Mouse (Mus musculus): ENCODE measurements around the gene Triobp. TPM values are rescaled to one million over a fixed set of nuclear protein-coding genes. Genes with fewer than 3 reads are reported as not detected.

Gene Triobp
- 33.4 and 42.2 TPM in 2 replicates for polyA plus RNA-seq (2012; rRNA removed)

GRCm38 (mm10) chr15:78947657-78948056 is at the start of gene Triobp:
Gene Triobp, plus strand, starts transcription at chr15:78947724.

GRCm38 (mm10) chr15:78899409-78899739 is 48.1 kb upstream of the Triobp start, which contains the start of gene Gm49510:
Gene Gm49510, plus strand, starts transcription at chr15:78899667.

GRCm38 (mm10) chr15:78899740-78900584 is 47.6 kb upstream of the Triobp start, which contains the start of gene Sh3bp1:
Gene Sh3bp1, plus strand, starts transcription at chr15:78899768.

DNA sequence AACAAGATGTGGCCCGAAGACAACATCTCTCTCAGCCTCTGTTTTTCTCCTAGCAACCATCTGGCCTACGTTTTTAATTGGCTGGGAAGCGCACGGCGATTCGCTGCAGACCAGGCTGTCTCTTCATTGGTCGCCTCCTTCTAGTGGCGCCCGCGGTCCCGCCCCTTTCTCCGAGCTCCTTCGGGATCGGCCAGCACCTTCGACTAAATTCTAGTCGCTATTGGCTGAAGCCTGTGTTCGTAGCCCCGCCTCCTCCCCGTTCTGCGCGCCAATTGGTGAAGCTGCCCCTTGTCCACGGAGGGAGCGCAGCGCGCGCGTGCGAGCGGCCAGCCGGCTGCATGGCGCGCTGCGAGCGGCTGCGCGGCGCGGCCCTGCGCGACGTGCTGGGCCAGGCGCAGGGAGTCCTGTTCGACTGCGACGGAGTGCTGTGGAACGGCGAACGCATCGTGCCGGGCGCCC is 33.9 kb upstream of the Triobp start, which contains the start of gene Pdxp:
Gene Pdxp, plus strand, starts transcription at position 288 of the 459 bp plus-strand sequence.

GRCm38 (mm10) chr15:78926021-78926919 is 21.3 kb upstream of the Triobp start, which contains the start of gene Lgals1:
Gene Lgals1, plus strand, starts transcription at chr15:78926725.

GRCm38 (mm10) chr15:78934784-78935320 is 12.7 kb upstream of the Triobp start, which contains the start of gene Nol12:
Gene Nol12, plus strand, starts transcription at chr15:78934933.

DNA sequence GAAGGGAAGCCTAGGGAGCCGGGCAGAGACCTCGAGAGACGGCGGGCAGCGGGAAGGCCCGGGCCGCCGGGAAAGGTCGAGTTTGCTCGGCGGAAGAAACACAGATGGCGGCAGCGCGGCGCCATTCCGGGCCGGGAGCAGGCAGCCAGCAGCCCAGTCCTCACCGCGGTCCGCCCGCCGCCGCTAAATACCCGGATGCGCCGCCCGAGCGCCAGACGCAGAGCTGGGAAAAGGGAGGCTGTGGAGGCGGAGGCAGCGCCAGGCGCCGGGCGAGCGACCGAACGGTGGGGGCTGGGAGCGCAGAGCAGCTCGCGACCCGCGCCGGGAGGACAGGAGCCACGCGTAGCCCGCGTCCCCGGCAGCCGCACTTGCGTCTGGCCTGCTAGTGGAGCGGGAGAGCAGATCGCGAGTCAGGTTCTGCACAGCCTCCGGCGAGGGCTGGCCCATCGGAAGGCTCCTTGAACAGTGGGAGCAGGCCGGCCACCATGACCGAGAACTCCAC is 80.8 kb downstream of the Triobp start, which contains the start of gene H1f0:
Gene H1f0, plus strand, starts transcription at position 214 of the 502 bp plus-strand sequence.

DNA sequence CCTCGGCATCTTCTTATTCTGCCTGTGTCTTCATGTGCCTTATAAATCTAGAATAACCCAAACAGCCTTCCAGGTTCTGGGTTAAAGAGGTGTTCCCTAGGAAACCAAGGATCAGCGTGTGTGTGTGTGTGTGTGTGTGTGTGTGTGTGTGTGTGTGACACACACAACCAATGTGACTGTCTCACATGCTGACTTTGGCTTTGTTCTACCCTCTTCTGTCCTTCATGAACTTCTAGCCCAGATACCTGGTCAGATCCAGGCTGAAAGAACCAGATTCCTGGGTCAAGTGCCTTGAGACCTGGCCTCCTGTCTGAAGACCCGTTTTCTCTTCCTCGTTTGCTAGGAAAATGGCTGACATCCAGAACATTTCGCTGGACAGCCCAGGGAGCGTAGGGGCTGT is 94.1 kb downstream of the Triobp start, which contains the start of gene Galr3:
Gene Galr3, plus strand, starts transcription at position 301 of the 400 bp plus-strand sequence.

Other genes starting within 250 kb of the Triobp start
- gene Elfn2, start 229.0 kb upstream of the Triobp start, polyA plus RNA-seq (2012; rRNA removed), result 0.09 and 0.11 TPM in 2 replicates
- gene Mfng, start 174.2 kb upstream of the Triobp start, polyA plus RNA-seq (2012; rRNA removed), result 4.8 and 6.4 TPM in 2 replicates
- 17.4 and 21.5 TPM in 2 replicates for gene Card10, start 144.7 kb upstream of the Triobp start, polyA plus RNA-seq (2012; rRNA removed)
- 95.3 and 99.7 TPM in 2 replicates for gene Cdc42ep1, start 105.1 kb upstream of the Triobp start, polyA plus RNA-seq (2012; rRNA removed)
- 1,065 and 1,817 TPM in 2 replicates for gene Lgals2, start 92.2 kb upstream of the Triobp start, polyA plus RNA-seq (2012; rRNA removed)
- gene Gga1, start 70.5 kb upstream of the Triobp start, polyA plus RNA-seq (2012; rRNA removed), result 70.1 and 87.7 TPM in 2 replicates
- gene Gm49510, start 48.1 kb upstream of the Triobp start, polyA plus RNA-seq (2012; rRNA removed), result 0.04 and 0.13 TPM in 2 replicates
- 84.9 and 94.6 TPM in 2 replicates for gene Sh3bp1, start 48.0 kb upstream of the Triobp start, polyA plus RNA-seq (2012; rRNA removed)
- 4.0 and 6.7 TPM in 2 replicates for gene Pdxp, start 33.8 kb upstream of the Triobp start, polyA plus RNA-seq (2012; rRNA removed)
- gene Lgals1, start 21.0 kb upstream of the Triobp start, polyA plus RNA-seq (2012; rRNA removed), result 167 and 196 TPM in 2 replicates
- 8.0 and 11.5 TPM in 2 replicates for gene Nol12, start 12.8 kb upstream of the Triobp start, polyA plus RNA-seq (2012; rRNA removed)
- gene H1f0, start 80.7 kb downstream of the Triobp start, polyA plus RNA-seq (2012; rRNA removed), result 63.2 and 88.2 TPM in 2 replicates
- 2.5 and 5.2 TPM in 2 replicates for gene Galr3, start 94.2 kb downstream of the Triobp start, polyA plus RNA-seq (2012; rRNA removed)
- gene Ankrd54, start 115.2 kb downstream of the Triobp start, polyA plus RNA-seq (2012; rRNA removed), result 65.3 and 91.0 TPM in 2 replicates
- gene Eif3l, start 127.5 kb downstream of the Triobp start, polyA plus RNA-seq (2012; rRNA removed), result 56.8 and 56.9 TPM in 2 replicates
- 15.1 and 17.8 TPM in 2 replicates for gene Micall1, start 161.2 kb downstream of the Triobp start, polyA plus RNA-seq (2012; rRNA removed)
- 39.6 and 43.3 TPM in 2 replicates for gene Polr2f, start 193.3 kb downstream of the Triobp start, polyA plus RNA-seq (2012; rRNA removed)
- gene 1700088E04Rik, start 193.5 kb downstream of the Triobp start, polyA plus RNA-seq (2012; rRNA removed), result 1.8 and 2.7 TPM in 2 replicates
- 3.5 and 5.8 TPM in 2 replicates for gene Sox10, start 217.5 kb downstream of the Triobp start, polyA plus RNA-seq (2012; rRNA removed)

All from stomach, adult 2 months (tissue).